9 mouse cellular contexts compared by ENCODE assay signal in the genomic region with DNA sequence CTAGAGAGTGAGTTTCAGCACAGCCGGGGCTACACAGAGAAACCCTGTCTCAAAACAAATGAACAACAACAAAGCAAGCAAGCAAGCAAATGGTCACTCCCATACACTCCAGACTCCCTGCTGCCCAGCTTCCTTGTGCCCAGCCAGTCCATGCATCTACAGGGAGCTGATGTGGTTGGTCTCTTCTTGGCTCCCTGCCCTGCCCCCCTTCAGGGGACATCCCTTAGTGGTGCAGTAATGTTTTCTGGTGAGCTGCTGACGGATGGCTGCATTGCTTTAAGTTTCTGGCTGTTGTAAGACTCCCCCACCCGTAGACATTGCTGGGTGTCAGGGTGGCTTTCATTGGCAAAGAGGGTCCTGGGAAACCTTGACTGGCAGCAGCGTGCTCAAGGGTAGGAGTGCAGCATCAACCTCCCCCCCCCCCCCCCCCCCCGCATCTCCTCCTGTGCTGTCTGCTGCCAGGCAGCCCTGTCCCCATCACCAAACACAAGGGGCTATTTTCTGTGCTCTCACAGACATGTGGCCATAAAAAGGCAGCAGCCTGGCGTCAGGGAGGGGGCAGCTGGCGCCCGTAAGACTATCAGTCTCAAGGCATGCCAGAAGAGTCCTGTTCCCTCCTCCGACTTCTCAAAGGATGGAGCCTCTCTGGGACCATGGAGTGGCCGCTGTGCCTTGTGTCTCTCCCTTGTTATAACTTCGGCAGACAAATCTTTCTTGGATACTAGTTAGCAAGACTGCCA. TPM values are rescaled to one million over a fixed set of nuclear protein-coding genes. Genes with fewer than 3 reads are reported as not detected.
DNase-seq lines count a peak whose midpoint lies in the region; ATAC-seq and TF ChIP-seq lines count a peak whose summit lies in the region.
"Had no signal": no experiment of that assay in that cellular context is flagged by ENCODE, and none has a peak within 500 bp of the region (broad histone marks: within the 10 kb centered on the region; RNA-seq: fewer than 3 reads in every experiment).

No protein-coding gene starts in this region.

- no peaks in the 10 kb centered on the region for H3K9me3 ChIP-seq in forebrain, postnatal 0 days (ENCODE audit: low read length)
- no peaks in the 10 kb centered on the region for H3K9me3 ChIP-seq in forebrain, embryonic 14.5 days (replicated peaks; ENCODE audit: control insufficient read depth, low read length)
- H3K9me3 ChIP-seq in hindbrain, embryonic 16.5 days (ENCODE audit: control insufficient read depth, low read length) = no peaks in the 10 kb centered on the region
- no peaks in the 10 kb centered on the region for H3K9me3 ChIP-seq in hindbrain, embryonic 12.5 days (replicated peaks)
- H3K9me3 ChIP-seq in lung, postnatal 0 days (ENCODE audit: low read length) = no peaks in the 10 kb centered on the region
- H3K9me3 ChIP-seq in neural tube, embryonic 15.5 days (replicated peaks) = no peaks in the 10 kb centered on the region

- no peak overlapping the region for H3K9ac ChIP-seq in forebrain, postnatal 0 days
- H3K9ac ChIP-seq in forebrain, embryonic 14.5 days (ENCODE audit: low read length) = no peak overlapping the region
- H3K9ac ChIP-seq in hindbrain, embryonic 16.5 days (ENCODE audit: low read depth, low read length) = no peak overlapping the region
- no peak overlapping the region for H3K9ac ChIP-seq in hindbrain, embryonic 12.5 days
- no peak overlapping the region for H3K9ac ChIP-seq in lung, postnatal 0 days (replicated peaks; ENCODE audit: low read depth)
- H3K9ac ChIP-seq in neural tube, embryonic 15.5 days (replicated peaks) = no peak overlapping the region
- H3K9ac ChIP-seq: liver, postnatal 0 days had no signal

- H3K4me2 ChIP-seq in forebrain, postnatal 0 days (ENCODE audit: low read depth) = no peak overlapping the region
- no peak overlapping the region for H3K4me2 ChIP-seq in forebrain, embryonic 14.5 days (ENCODE audit: low read length)
- H3K4me2 ChIP-seq in hindbrain, embryonic 16.5 days (ENCODE audit: low read length) = no peak overlapping the region
- no peak overlapping the region for H3K4me2 ChIP-seq in hindbrain, embryonic 12.5 days (replicated peaks)
- H3K4me2 ChIP-seq in lung, postnatal 0 days (replicated peaks; ENCODE audit: low read depth, low read length) = no peak overlapping the region
- no peak overlapping the region for H3K4me2 ChIP-seq in neural tube, embryonic 15.5 days

- 49% methylated on average over 10 of the region's 11 CpGs for WGBS in forebrain, postnatal 0 days
- WGBS in forebrain, embryonic 14.5 days = 62% methylated on average over 10 of the region's 11 CpGs
- WGBS in hindbrain, embryonic 16.5 days = 55% methylated on average over 11 of the region's 11 CpGs
- 60% methylated on average over 10 of the region's 11 CpGs for WGBS in hindbrain, embryonic 12.5 days
- 35% methylated on average over 10 of the region's 11 CpGs for WGBS in lung, postnatal 0 days
- 40% methylated on average over 10 of the region's 11 CpGs for WGBS in neural tube, embryonic 15.5 days

- no peak overlapping the region for H3K4me3 ChIP-seq in forebrain, postnatal 0 days (ENCODE audit: low read depth, low read length)
- H3K4me3 ChIP-seq in forebrain, embryonic 14.5 days (ENCODE audit: low read depth, low read length) = no peak overlapping the region
- no peak overlapping the region for H3K4me3 ChIP-seq in hindbrain, embryonic 16.5 days (ENCODE audit: low read length)
- no peak overlapping the region for H3K4me3 ChIP-seq in hindbrain, embryonic 12.5 days
- no peak overlapping the region for H3K4me3 ChIP-seq in lung, postnatal 0 days (ENCODE audit: low read depth, low read length)
- no peak overlapping the region for H3K4me3 ChIP-seq in neural tube, embryonic 15.5 days (replicated peaks)

- H3K27me3 ChIP-seq in forebrain, postnatal 0 days (ENCODE audit: insufficient read depth, low read length) = no peaks in the 10 kb centered on the region
- H3K27me3 ChIP-seq in forebrain, embryonic 14.5 days (replicated peaks; ENCODE audit: control insufficient read depth, insufficient read depth, low read length) = no peaks in the 10 kb centered on the region
- no peaks in the 10 kb centered on the region for H3K27me3 ChIP-seq in hindbrain, embryonic 16.5 days (replicated peaks; ENCODE audit: control insufficient read depth, insufficient read depth, low read length)
- no peaks in the 10 kb centered on the region for H3K27me3 ChIP-seq in hindbrain, embryonic 12.5 days
- no peaks in the 10 kb centered on the region for H3K27me3 ChIP-seq in lung, postnatal 0 days (replicated peaks; ENCODE audit: insufficient read depth, low read length)
- H3K27me3 ChIP-seq in neural tube, embryonic 15.5 days (replicated peaks) = no peaks in the 10 kb centered on the region

- H3K4me1 ChIP-seq in forebrain, postnatal 0 days (ENCODE audit: insufficient read depth) = no peaks in the 10 kb centered on the region
- no peaks in the 10 kb centered on the region for H3K4me1 ChIP-seq in forebrain, embryonic 14.5 days (ENCODE audit: control insufficient read depth, insufficient read depth, low read length)
- no peaks in the 10 kb centered on the region; the same call in 1 of the 2 replicates for H3K4me1 ChIP-seq in hindbrain, embryonic 16.5 days (ENCODE audit: control insufficient read depth, insufficient read depth, low read depth, low read length)
- H3K4me1 ChIP-seq in hindbrain, embryonic 12.5 days = no peaks in the 10 kb centered on the region
- H3K4me1 ChIP-seq in lung, postnatal 0 days (ENCODE audit: insufficient read depth, low read depth, low read length) = 0 out of 2 replicates have a peak, but pooled peaks cover 3% of the 10 kb centered on the region
- H3K4me1 ChIP-seq in neural tube, embryonic 15.5 days = peaks cover 11% of the 10 kb centered on the region

- ATAC-seq in forebrain, postnatal 0 days = peak; percentile 44
- ATAC-seq in forebrain, embryonic 14.5 days = no peak
- peak; percentile 43 for ATAC-seq in hindbrain, embryonic 16.5 days
- no peak for ATAC-seq in hindbrain, embryonic 12.5 days (ENCODE audit: low FRiP score)
- ATAC-seq in lung, postnatal 0 days = peak; percentile 37
- peak; percentile 53; the same call in 1 of the 2 replicates for ATAC-seq in neural tube, embryonic 15.5 days (ENCODE audit: low FRiP score)
- no peak for ATAC-seq in inflammation-experienced regulatory T-cells, adult 6 months

- H3K27ac ChIP-seq in forebrain, postnatal 0 days (ENCODE audit: low read depth, low read length) = no peak overlapping the region
- no peak overlapping the region for H3K27ac ChIP-seq in forebrain, embryonic 14.5 days (ENCODE audit: low read depth, low read length)
- no peak overlapping the region for H3K27ac ChIP-seq in hindbrain, embryonic 16.5 days (ENCODE audit: low read depth, low read length)
- H3K27ac ChIP-seq in hindbrain, embryonic 12.5 days = no peak overlapping the region
- no peak overlapping the region for H3K27ac ChIP-seq in lung, postnatal 0 days (ENCODE audit: low read length)
- H3K27ac ChIP-seq in neural tube, embryonic 15.5 days (replicated peaks) = peak overlapping the region; percentile 51

- TF ChIP-seq CTCF in forebrain, postnatal 0 days (IDR thresholded peaks at IDR 0.05; ENCODE audit: low read depth) = no peak
- no peak for TF ChIP-seq CTCF in lung, postnatal 0 days (IDR thresholded peaks at IDR 0.05)

- peaks cover 26% of the 10 kb centered on the region; the same call in 1 of the 2 replicates for H3K36me3 ChIP-seq in forebrain, postnatal 0 days (ENCODE audit: insufficient read depth)
- H3K36me3 ChIP-seq in forebrain, embryonic 14.5 days (ENCODE audit: control insufficient read depth, insufficient read depth, low read length) = no peaks in the 10 kb centered on the region
- peaks cover 4% of the 10 kb centered on the region; the same call in 1 of the 2 replicates for H3K36me3 ChIP-seq in hindbrain, embryonic 16.5 days (ENCODE audit: control insufficient read depth, insufficient read depth, low read length)
- H3K36me3 ChIP-seq in hindbrain, embryonic 12.5 days = no peaks in the 10 kb centered on the region
- no peaks in the 10 kb centered on the region for H3K36me3 ChIP-seq in lung, postnatal 0 days (ENCODE audit: insufficient read depth, low read length)
- H3K36me3 ChIP-seq in neural tube, embryonic 15.5 days = peaks cover 11% of the 10 kb centered on the region; the same call in 1 of the 2 replicates

- no peak for DNase-seq in forebrain, postnatal 0 days
- DNase-seq in forebrain, embryonic 14.5 days (ENCODE audit: low spot score) = no peak
- DNase-seq in lung, postnatal 0 days (ENCODE audit: low spot score) = no peak
- DNase-seq in lung, postnatal 36 days = no peak

- no peak for TF ChIP-seq EP300 in lung, postnatal 0 days (IDR thresholded peaks at IDR 0.05)

RNA-seq across cellular contexts. Expression of a gene that starts 29.4 kb away (rescaled TPM):
- 46.2 and 48.8 TPM in 2 replicates for total RNA-seq in forebrain, postnatal 0 days (2014; rRNA removed)
- 139 and 156 TPM in 2 replicates for polyA plus RNA-seq in forebrain, postnatal 0 days (2015; fragmentation: Nextera tagmentation; extraction: Ambion mirVana)
- polyA plus RNA-seq in forebrain, embryonic 14.5 days (2014; fragmentation: Nextera tagmentation; extraction: Ambion mirVana) = 114 and 125 TPM in 2 replicates
- polyA plus RNA-seq in hindbrain, embryonic 16.5 days (2015; fragmentation: Nextera tagmentation; extraction: Ambion mirVana) = 124 and 125 TPM in 2 replicates
- polyA plus RNA-seq in hindbrain, embryonic 12.5 days (2016; fragmentation: Nextera tagmentation; extraction: Ambion mirVana) = 123 and 126 TPM in 2 replicates
- polyA plus RNA-seq in lung, postnatal 0 days (2015; fragmentation: Nextera tagmentation; extraction: Ambion mirVana) = 151 and 170 TPM in 2 replicates
- 119 and 126 TPM in 2 replicates for polyA plus RNA-seq in neural tube, embryonic 15.5 days (2015; fragmentation: Nextera tagmentation; extraction: Ambion mirVana)
- polyA plus RNA-seq in inflammation-experienced regulatory T-cells, adult 6 months (2017; shearing (Covaris generic)) = 10 to 100 TPM; 12.0 to 25.4 (median 16.7) TPM

RNA-seq across cellular contexts. Expression of a gene that starts 43.9 kb away (rescaled TPM):
- 188 and 200 TPM in 2 replicates for total RNA-seq in forebrain, postnatal 0 days (2014; rRNA removed)
- 114 and 128 TPM in 2 replicates for polyA plus RNA-seq in forebrain, postnatal 0 days (2015; fragmentation: Nextera tagmentation; extraction: Ambion mirVana)
- 12.8 and 21.6 TPM in 2 replicates for polyA plus RNA-seq in forebrain, embryonic 14.5 days (2014; fragmentation: Nextera tagmentation; extraction: Ambion mirVana)
- polyA plus RNA-seq in hindbrain, embryonic 16.5 days (2015; fragmentation: Nextera tagmentation; extraction: Ambion mirVana) = 57.5 and 66.5 TPM in 2 replicates
- polyA plus RNA-seq in hindbrain, embryonic 12.5 days (2016; fragmentation: Nextera tagmentation; extraction: Ambion mirVana) = 13.1 and 13.7 TPM in 2 replicates
- polyA plus RNA-seq in lung, postnatal 0 days (2015; fragmentation: Nextera tagmentation; extraction: Ambion mirVana) = 3.6 and 4.1 TPM in 2 replicates
- 86.2 and 132 TPM in 2 replicates for polyA plus RNA-seq in neural tube, embryonic 15.5 days (2015; fragmentation: Nextera tagmentation; extraction: Ambion mirVana)
- 10 to 100 TPM in 1 of 3 experiments, 1 to 10 TPM in 2; 3.0 to 13.5 (median 3.7) TPM for polyA plus RNA-seq in inflammation-experienced regulatory T-cells, adult 6 months (2017; shearing (Covaris generic))

Comparison
In these comparisons a context has a peak if more than half of its experiments do, and no peak if none do; other contexts are left out.
1. ATAC-seq: peak in forebrain, postnatal 0 days (single experiment), hindbrain, embryonic 16.5 days (single experiment), lung, postnatal 0 days (single experiment) and neural tube, embryonic 15.5 days (single experiment); none in forebrain, embryonic 14.5 days (single experiment), hindbrain, embryonic 12.5 days (single experiment) and inflammation-experienced regulatory T-cells, adult 6 months (single experiment).